Mouse (Mus musculus): ENCODE results near the gene Cacna1d. TPM values are rescaled to one million over a fixed set of nuclear protein-coding genes. Genes with fewer than 3 reads are reported as not detected.

Gene Cacna1d
- total RNA-seq (2021) = 10 to 100 TPM; 39.7 to 43.9 TPM
- long read RNA-seq, full-length matches to known transcripts = 1 of 8 reads
- long read RNA-seq, partial matches to known transcripts = 0 of 8 reads
- long read RNA-seq, other reads (novel, unspliced or antisense) = 7 of 8 reads

- DNase-seq (ENCODE audit: low spot score in 2 of 2) = no peak
Measured at GRCm38 (mm10) chr14:30491342-30491741, at the start of gene Cacna1d. Gene Cacna1d (minus strand): TSS chr14:30491455.

DNA sequence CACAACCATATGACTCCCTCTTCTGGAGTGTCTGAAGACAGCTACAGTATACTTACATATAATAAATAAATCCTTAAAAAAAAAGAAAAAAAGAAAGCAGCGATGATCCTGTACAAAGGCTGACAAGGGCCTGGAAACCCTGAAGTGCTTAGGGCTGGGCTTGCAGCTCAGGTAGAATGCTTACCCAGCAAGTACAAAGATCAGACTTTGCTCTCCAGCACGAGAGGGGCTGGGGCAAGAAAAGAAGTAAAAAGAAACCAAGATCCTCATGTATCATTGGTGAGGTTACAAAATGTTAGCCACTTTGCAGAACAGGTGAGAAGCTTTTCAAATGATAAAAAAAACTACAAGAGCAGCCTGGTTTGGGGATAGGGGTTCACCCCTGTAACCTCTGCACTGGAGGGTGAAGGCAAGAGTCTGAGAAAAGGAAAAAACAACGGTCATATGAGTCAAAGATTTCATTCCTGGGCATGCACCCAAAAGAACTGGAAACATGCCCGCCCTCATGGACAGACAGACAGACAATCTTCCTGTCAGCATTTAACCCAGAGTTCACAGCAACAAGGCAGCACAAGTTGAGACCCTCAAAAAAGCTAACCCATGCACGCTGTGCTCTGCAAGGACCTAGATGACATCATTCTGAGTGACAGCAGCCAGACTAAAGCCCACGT, 42.7 kb upstream of the Cacna1d start:
- DNase-seq (ENCODE audit: low spot score in 2 of 2) = no peak

DNA sequence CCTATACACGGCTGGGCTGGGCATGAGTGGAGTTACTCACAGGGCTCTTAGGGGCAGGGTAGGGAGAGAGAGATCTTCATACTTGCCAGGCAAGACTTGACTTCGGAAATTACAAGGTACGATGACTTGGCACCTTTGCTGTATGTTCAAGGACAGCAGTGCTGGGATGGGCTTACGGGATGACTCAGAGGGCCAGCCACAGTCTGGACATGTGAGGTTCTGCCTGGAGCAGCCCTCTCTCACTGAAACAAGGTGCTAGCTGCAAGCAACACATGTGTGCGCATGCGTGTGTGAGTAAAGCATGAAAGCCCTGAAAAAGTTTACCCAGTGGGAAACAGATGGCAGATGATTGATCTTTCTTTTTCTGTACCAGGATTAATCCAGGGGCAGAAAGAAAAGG, 40.6 kb upstream of the Cacna1d start:
- no peak for DNase-seq (ENCODE audit: low spot score in 2 of 2)

DNA sequence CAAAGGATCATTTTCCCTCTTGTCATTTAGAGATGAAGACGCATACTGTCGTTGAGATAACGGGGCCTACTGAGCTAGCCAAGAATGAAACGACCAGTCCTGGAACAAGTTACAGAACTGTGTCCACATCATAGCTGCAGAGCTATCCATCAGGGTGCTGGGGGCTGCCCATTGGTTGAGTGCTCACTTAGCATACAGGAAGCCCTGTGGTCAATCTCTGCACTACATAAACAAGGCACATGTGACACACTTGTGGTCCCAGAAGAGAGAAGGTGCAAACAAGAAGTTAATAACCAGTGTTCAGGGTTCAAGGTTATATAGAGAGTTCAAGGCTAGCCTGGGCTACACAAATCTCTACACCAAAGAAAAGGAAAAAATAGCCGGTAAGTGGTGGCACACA, 40.2 kb upstream of the Cacna1d start:
- no peak for DNase-seq (ENCODE audit: low spot score in 2 of 2)

DNA sequence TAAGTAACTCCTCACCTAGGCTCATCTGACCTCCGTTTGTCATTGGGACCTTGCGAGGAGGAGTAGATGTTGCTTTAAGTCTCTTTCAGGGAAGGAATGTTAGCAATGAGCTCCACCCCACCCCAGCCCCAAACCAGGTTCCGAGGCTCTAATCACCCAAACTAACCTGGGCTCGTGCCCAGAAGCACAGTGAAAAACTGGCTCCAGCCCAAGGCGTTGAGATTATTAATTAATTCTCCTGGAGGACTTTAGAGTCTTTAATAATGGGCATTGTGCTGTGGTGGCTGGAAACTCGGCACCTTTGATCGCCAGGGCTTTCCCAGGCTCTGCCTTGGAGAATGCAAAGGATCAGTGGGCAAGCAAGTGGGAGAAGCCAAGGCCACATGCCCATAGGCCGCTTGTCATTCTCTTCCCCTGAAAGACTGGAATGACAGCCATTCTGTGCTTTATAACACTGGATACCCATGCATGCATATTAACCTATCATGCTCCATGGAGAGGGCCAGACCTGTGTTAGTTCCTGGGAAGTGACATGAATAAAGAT, 39.5 kb upstream of the Cacna1d start:
- no peak for DNase-seq (ENCODE audit: low spot score in 2 of 2)

GRCm38 (mm10) chr14:30529454-30529853, 38.2 kb upstream of the Cacna1d start:
- DNase-seq (ENCODE audit: low spot score in 2 of 2) = no peak

DNA sequence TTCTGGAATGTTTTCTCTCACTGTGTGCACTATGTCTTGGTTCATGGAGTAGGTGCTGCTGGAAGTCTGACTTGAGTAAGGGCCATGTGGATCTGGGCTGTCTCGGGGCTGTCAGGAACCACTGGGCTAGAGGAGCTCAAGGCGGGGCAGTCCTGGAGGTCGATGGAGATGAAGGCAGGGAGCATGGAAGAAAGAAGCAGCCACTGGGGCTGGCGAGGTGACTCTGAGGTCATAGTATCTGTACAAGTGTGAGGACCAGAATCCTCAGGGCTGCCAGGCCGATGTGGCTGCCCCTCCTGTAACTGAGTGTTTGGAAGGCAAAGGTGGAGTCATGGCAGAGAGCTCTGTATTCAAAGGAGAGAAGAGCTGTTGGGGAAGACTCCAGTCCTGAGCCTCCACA, 37.7 kb upstream of the Cacna1d start:
- no peak for DNase-seq (ENCODE audit: low spot score in 2 of 2)

DNA sequence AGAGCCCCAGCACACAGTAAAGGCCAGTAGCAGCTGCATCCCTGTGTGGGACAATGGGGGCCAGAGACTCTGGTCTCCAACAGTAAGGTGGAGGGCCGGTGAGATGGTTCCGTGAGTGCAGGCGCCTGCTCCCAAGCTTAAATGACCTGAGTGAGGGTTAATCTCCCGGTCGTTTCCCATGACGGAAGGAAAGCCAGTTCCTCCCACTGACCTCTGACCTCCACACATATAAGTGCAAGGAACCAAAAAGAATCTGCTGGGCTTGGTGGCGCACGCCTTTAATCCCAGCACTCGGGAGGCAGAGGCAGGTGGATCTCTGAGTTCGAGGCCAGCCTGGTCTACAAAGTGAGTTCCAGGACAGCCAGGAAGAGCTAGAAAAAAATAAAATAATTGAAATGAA, 37.1 kb upstream of the Cacna1d start:
- no peak for DNase-seq (ENCODE audit: low spot score in 2 of 2)

DNA sequence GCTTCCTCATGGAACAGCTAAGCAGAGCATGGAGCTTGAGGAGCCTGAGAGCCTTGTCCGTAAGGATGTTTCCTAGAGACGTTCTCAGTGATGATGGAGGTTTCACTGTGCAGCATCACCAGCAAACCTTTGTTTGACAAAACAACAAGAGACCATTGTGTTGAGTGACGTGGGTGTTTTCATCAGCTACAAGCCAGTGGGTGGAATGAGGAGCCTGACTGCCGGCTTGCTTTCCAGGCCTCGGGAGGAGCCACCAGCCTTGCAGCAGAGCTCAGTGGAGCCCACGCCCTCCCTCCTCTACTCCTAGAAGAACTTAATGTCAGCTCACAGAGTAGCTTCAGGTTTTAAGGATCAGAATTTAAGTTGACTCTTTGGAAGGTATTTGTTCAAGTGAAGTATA, 32.1 kb upstream of the Cacna1d start:
- DNase-seq (ENCODE audit: low spot score in 2 of 2) = peak; percentile 42 to 71

GRCm38 (mm10) chr14:30519323-30519722, 28.1 kb upstream of the Cacna1d start:
- DNase-seq (ENCODE audit: low spot score in 2 of 2) = no peak

- DNase-seq (ENCODE audit: low spot score in 2 of 2) = peak in 1 of 2 experiments; percentile 63
Measured at GRCm38 (mm10) chr14:30515931-30516723, 24.9 kb upstream of the Cacna1d start.

DNA sequence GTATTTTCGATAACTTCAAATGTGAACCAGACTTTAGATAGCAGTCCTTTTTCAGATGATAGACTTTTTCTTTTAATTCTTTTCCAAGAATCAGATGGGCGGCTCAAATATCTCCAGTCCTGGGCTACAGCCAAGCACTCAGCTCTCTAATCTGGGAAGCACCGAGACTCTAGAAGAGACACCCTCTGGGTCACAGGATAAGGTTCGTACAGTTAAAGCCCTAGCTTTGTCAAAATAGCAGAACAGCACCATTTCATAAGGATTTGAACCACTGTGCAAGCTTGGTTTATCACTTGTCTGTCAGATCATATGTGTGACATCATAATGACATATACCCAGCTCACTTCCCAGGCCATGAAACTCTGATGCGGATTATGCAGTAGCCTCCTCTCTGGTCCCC, 21.6 kb upstream of the Cacna1d start:
- no peak for DNase-seq (ENCODE audit: low spot score in 2 of 2)

DNA sequence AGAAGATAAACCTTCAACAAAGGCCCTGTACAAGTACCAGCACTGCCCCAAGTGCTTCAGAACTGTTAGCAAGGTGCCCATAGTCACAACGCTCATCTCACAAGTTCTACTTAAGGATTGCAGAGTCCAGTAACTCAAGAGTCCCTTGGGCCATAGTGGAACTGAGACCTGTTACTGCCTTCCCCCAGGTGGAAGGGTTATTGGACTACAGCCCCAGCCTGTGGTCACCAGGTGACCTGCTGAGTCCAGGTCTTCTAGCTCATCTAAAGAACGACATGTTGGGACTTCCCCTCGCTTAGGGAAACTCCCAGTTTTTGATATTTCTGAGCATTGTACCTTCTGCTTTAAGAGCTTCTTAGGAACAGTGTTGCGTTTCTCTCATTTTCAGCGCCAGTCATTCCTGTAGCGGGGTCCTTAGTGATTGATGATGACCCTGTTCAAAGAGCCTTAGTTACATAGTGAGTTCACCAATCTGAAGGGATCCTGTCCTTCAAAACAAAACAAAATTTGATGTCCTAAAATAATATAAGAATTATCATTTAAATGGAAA, 19.0 kb upstream of the Cacna1d start:
- DNase-seq (ENCODE audit: low spot score in 2 of 2) = no peak

GRCm38 (mm10) chr14:30504990-30505389, 13.7 kb upstream of the Cacna1d start:
- no peak for DNase-seq (ENCODE audit: low spot score in 2 of 2)

- DNase-seq (ENCODE audit: low spot score in 2 of 2) = no peak
Measured at GRCm38 (mm10) chr14:30498202-30498601, 6.9 kb upstream of the Cacna1d start.

- DNase-seq (ENCODE audit: low spot score in 2 of 2) = no peak
Measured at GRCm38 (mm10) chr14:30494998-30495397, 3.7 kb upstream of the Cacna1d start.

DNA sequence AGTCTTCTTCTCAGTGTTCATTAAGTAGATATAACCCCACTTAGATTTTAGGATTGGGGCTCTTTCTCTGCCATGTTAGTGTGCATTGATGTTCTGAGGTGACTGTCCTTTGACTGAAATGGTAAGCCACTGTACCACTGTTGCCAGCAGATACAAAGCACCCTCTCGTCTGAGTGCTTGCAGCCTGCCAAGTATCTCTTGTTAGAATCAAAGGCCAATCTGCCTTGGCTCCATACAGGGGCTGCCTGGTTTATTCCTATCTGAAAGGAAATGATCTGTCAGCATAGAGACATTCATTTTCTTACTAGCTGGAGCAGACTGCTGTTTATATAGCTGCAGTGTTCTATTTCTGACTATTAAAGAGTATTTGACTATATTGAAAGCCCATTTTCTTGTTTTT, 2.0 kb upstream of the Cacna1d start:
- no peak for DNase-seq (ENCODE audit: low spot score in 2 of 2)

DNA sequence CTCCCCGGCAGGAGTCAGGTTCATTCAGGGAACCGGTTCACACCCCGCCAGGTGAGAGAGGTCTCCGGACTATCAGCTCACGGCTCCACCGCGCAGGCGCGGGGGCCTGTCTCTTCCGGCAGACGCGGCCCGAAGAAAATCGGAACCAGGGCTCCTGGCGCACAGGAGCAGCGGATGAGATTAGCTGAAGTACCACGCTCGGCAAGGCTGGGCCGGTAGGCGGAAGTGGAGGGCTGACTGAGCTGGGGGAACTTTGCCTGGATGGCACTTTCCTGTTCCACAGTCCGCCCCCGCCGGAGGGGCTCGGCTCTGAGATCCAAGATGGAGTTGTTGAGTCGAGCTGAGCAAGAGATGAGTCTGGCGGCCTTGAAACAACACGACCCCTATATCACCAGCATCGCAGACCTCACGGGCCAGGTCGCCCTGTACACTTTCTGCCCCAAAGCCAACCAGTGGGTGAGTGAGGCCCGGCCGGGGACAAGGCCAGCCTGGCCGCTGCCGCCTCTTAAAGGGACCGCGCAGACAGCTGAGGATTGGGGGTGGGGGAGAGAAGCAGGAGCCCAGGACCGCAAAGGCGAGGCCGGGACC, 11.8 kb downstream of the Cacna1d start, which contains the start of gene Dcp1a:
Gene Dcp1a (plus strand): TSS at position 175 of the 588 bp plus-strand sequence.
- peak; percentile 95 to 98 for DNase-seq (ENCODE audit: low spot score in 2 of 2)

GRCm38 (mm10) chr14:30474416-30474815, 16.8 kb downstream of the Cacna1d start:
- DNase-seq (ENCODE audit: low spot score in 2 of 2) = no peak

- no peak for DNase-seq (ENCODE audit: low spot score in 2 of 2)
Measured at GRCm38 (mm10) chr14:30473605-30474004, 17.6 kb downstream of the Cacna1d start.

DNA sequence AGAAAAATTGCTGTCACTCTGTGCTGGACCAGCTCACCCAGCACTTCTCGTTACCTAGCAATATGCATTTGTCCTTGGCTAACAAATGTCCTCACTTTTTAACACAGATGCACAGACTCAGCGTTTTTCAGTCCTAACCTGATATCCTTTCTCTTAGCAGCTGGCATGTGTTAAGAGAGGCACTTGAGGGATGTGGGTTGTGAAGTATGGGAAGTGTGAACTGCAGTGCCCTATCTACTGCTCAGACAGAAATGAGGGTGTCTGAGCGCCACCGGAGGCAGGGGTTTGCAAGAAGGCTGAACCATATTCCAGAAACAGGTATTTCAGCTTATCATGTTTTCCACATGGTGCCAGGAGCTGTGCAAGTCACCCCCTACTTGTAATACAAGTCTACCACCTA, 27.9 kb downstream of the Cacna1d start:
- DNase-seq (ENCODE audit: low spot score in 2 of 2) = no peak
